Mouse (Mus musculus): ENCODE measurements around the gene B3galt5. TPM values are rescaled to one million over a fixed set of nuclear protein-coding genes. Genes with fewer than 3 reads are reported as not detected.

The B3galt5 gene
- polyA plus RNA-seq, 1 experiment, result 9.7 TPM

GRCm38 (mm10) chr16:96339570-96339969 is 104.0 kb downstream of the B3galt5 start:
- Histone ChIP-seq H3K4me1 (ENCODE audit: control insufficient read depth, insufficient read depth, low read length) (no peaks in the 10 kb centered on the region), H3K27me3 (replicated peaks; ENCODE audit: control insufficient read depth, insufficient read depth, low read length) (no peaks in the 10 kb centered on the region), H3K27ac (ENCODE audit: insufficient read depth, low read depth, low read length) (no peak overlapping the region), H3K4me3 (ENCODE audit: insufficient read depth, low read depth, low read length) (no peak overlapping the region), H3K36me3 (ENCODE audit: control insufficient read depth, insufficient read depth, low read length) (no peaks in the 10 kb centered on the region)
- TF ChIP-seq CTCF (conservative IDR thresholded peaks at IDR 0.05; ENCODE audit: insufficient read depth, insufficient read length, low read depth, low read length) (no peak), POLR2A (IDR thresholded peaks at IDR 0.05; ENCODE audit: low read depth, low read length) (no peak)
- no peak for DNase-seq
- 84% methylated on average over 4 of the region's 4 CpGs for WGBS

- Histone ChIP-seq H3K36me3 (ENCODE audit: control insufficient read depth, insufficient read depth, low read length) (no peaks in the 10 kb centered on the region), H3K4me3 (ENCODE audit: insufficient read depth, low read depth, low read length) (no peak overlapping the region), H3K4me1 (ENCODE audit: control insufficient read depth, insufficient read depth, low read length) (no peaks in the 10 kb centered on the region), H3K27me3 (replicated peaks; ENCODE audit: control insufficient read depth, insufficient read depth, low read length) (no peaks in the 10 kb centered on the region), H3K27ac (ENCODE audit: insufficient read depth, low read depth, low read length) (no peak overlapping the region)
- TF ChIP-seq POLR2A (IDR thresholded peaks at IDR 0.05; ENCODE audit: low read depth, low read length) (no peak), CTCF (conservative IDR thresholded peaks at IDR 0.05; ENCODE audit: insufficient read depth, insufficient read length, low read depth, low read length) (peak; percentile 70)
- DNase-seq, result peak; percentile 40
- 10% methylated on average over 5 of the region's 5 CpGs for WGBS
Measured at GRCm38 (mm10) chr16:96341269-96341668, 105.7 kb downstream of the B3galt5 start.

- no peaks in the 10 kb centered on the region for H3K36me3 ChIP-seq (ENCODE audit: control insufficient read depth, insufficient read depth, low read length)
- TF ChIP-seq POLR2A (IDR thresholded peaks at IDR 0.05; ENCODE audit: low read depth, low read length) (no peak), CTCF (conservative IDR thresholded peaks at IDR 0.05; ENCODE audit: insufficient read depth, insufficient read length, low read depth, low read length) (no peak)
- DNase-seq, result no peak
- H3K4me3 ChIP-seq (ENCODE audit: insufficient read depth, low read depth, low read length), result no peak overlapping the region
- H3K27ac ChIP-seq (ENCODE audit: insufficient read depth, low read depth, low read length), result no peak overlapping the region
- H3K27me3 ChIP-seq (replicated peaks; ENCODE audit: control insufficient read depth, insufficient read depth, low read length), result no peaks in the 10 kb centered on the region
- 87% methylated on average over 4 of the region's 4 CpGs for WGBS
- no peaks in the 10 kb centered on the region for H3K4me1 ChIP-seq (ENCODE audit: control insufficient read depth, insufficient read depth, low read length)
Measured at GRCm38 (mm10) chr16:96341945-96342344, 106.3 kb downstream of the B3galt5 start.

- no peaks in the 10 kb centered on the region for H3K4me1 ChIP-seq (ENCODE audit: control insufficient read depth, insufficient read depth, low read length)
- H3K36me3 ChIP-seq (ENCODE audit: control insufficient read depth, insufficient read depth, low read length), result no peaks in the 10 kb centered on the region
- no peaks in the 10 kb centered on the region for H3K27me3 ChIP-seq (replicated peaks; ENCODE audit: control insufficient read depth, insufficient read depth, low read length)
- DNase-seq, result peak; percentile 79
- no peak overlapping the region for H3K27ac ChIP-seq (ENCODE audit: insufficient read depth, low read depth, low read length)
- H3K4me3 ChIP-seq (ENCODE audit: insufficient read depth, low read depth, low read length), result no peak overlapping the region
- 4% methylated on average over 10 of the region's 10 CpGs for WGBS
- TF ChIP-seq CTCF (conservative IDR thresholded peaks at IDR 0.05; ENCODE audit: insufficient read depth, insufficient read length, low read depth, low read length) (peak; percentile 97), POLR2A (IDR thresholded peaks at IDR 0.05; ENCODE audit: low read depth, low read length) (no peak)
Measured at GRCm38 (mm10) chr16:96345117-96345516, 109.5 kb downstream of the B3galt5 start.

GRCm38 (mm10) chr16:96348070-96348469 is 112.5 kb downstream of the B3galt5 start:
- Histone ChIP-seq H3K27ac (ENCODE audit: insufficient read depth, low read depth, low read length) (no peak overlapping the region), H3K27me3 (replicated peaks; ENCODE audit: control insufficient read depth, insufficient read depth, low read length) (no peaks in the 10 kb centered on the region), H3K4me1 (ENCODE audit: control insufficient read depth, insufficient read depth, low read length) (no peaks in the 10 kb centered on the region), H3K36me3 (ENCODE audit: control insufficient read depth, insufficient read depth, low read length) (no peaks in the 10 kb centered on the region), H3K4me3 (ENCODE audit: insufficient read depth, low read depth, low read length) (no peak overlapping the region)
- TF ChIP-seq POLR2A (IDR thresholded peaks at IDR 0.05; ENCODE audit: low read depth, low read length) (no peak), CTCF (conservative IDR thresholded peaks at IDR 0.05; ENCODE audit: insufficient read depth, insufficient read length, low read depth, low read length) (no peak)
- DNase-seq, result no peak
- WGBS, result 31% methylated on average over 11 of the region's 11 CpGs

- TF ChIP-seq POLR2A (IDR thresholded peaks at IDR 0.05; ENCODE audit: low read depth, low read length) (no peak), CTCF (conservative IDR thresholded peaks at IDR 0.05; ENCODE audit: insufficient read depth, insufficient read length, low read depth, low read length) (no peak)
- Histone ChIP-seq H3K27ac (ENCODE audit: insufficient read depth, low read depth, low read length) (no peak overlapping the region), H3K4me1 (ENCODE audit: control insufficient read depth, insufficient read depth, low read length) (no peaks in the 10 kb centered on the region), H3K4me3 (ENCODE audit: insufficient read depth, low read depth, low read length) (no peak overlapping the region), H3K36me3 (ENCODE audit: control insufficient read depth, insufficient read depth, low read length) (no peaks in the 10 kb centered on the region), H3K27me3 (replicated peaks; ENCODE audit: control insufficient read depth, insufficient read depth, low read length) (no peaks in the 10 kb centered on the region)
- DNase-seq, result no peak
- WGBS, result 37% methylated on average over 5 of the region's 5 CpGs
Measured at GRCm38 (mm10) chr16:96348766-96349165, 113.2 kb downstream of the B3galt5 start.

- no peak for TF ChIP-seq CTCF (conservative IDR thresholded peaks at IDR 0.05; ENCODE audit: insufficient read depth, insufficient read length, low read depth, low read length)
- no peak for TF ChIP-seq POLR2A (IDR thresholded peaks at IDR 0.05; ENCODE audit: low read depth, low read length)
- H3K27ac ChIP-seq (ENCODE audit: insufficient read depth, low read depth, low read length), result no peak overlapping the region
- DNase-seq, result no peak
- no peak overlapping the region for H3K4me3 ChIP-seq (ENCODE audit: insufficient read depth, low read depth, low read length)
- WGBS, result 94% methylated on average over 2 of the region's 2 CpGs
- H3K36me3 ChIP-seq (ENCODE audit: control insufficient read depth, insufficient read depth, low read length), result no peaks in the 10 kb centered on the region
- no peaks in the 10 kb centered on the region for H3K4me1 ChIP-seq (ENCODE audit: control insufficient read depth, insufficient read depth, low read length)
- H3K27me3 ChIP-seq (replicated peaks; ENCODE audit: control insufficient read depth, insufficient read depth, low read length), result no peaks in the 10 kb centered on the region
Measured at GRCm38 (mm10) chr16:96351520-96351919, 115.9 kb downstream of the B3galt5 start.

Measured in kidney, adult 2 months (tissue).